Mouse (Mus musculus) frontal cortex, postnatal 36 days (tissue): ENCODE measurements at regions not wholly inside any gene's neighbourhood (a gene's known extent, or its start where the extent isn't known, plus 50 kb on each side); places are given as distances from the start of the nearest gene placed in this dataset.

Source experiments
- DNase-seq, 2 experiments: peaks; one replicate each; pipeline ENCODE4 v3.0.0; 2022; ENCODE audit warnings: low spot score in 2 of 2

GRCm38 (mm10) chr3:12262342-12262741 is 1926.9 kb upstream of the Gm38303 start:
- no peak for DNase-seq

GRCm38 (mm10) chr3:12257650-12258049 is 1922.2 kb upstream of the Gm38303 start:
- no peak for DNase-seq

GRCm38 (mm10) chr3:12246145-12246544 is 1910.7 kb upstream of the Gm38303 start:
- DNase-seq: peak in 1 of 2 experiments; percentile 16

- no peak for DNase-seq
These were observed 1905.5 kb upstream of the Gm38303 start for GRCm38 (mm10) chr3:12241026-12241425.

GRCm38 (mm10) chr3:12227741-12228480 is 1892.4 kb upstream of the Gm38303 start:
- no peak for DNase-seq

- DNase-seq: no peak
These were observed 1891.3 kb upstream of the Gm38303 start for GRCm38 (mm10) chr3:12226816-12227215.

- no peak for DNase-seq
These were observed 1889.4 kb upstream of the Gm38303 start for GRCm38 (mm10) chr3:12224851-12225250.

- no peak for DNase-seq
These were observed 1880.6 kb upstream of the Gm38303 start for GRCm38 (mm10) chr3:12216035-12216434.

- no peak for DNase-seq
These were observed 1879.3 kb upstream of the Gm38303 start for GRCm38 (mm10) chr3:12214821-12215220.

- DNase-seq: no peak
These were observed 1837.9 kb upstream of the Gm38303 start for GRCm38 (mm10) chr3:12173371-12173770.

GRCm38 (mm10) chr3:12151329-12151728 is 1815.8 kb upstream of the Gm38303 start:
- DNase-seq: no peak
